Mouse (Mus musculus): ENCODE results near the gene Arid5b. TPM values are rescaled to one million over a fixed set of nuclear protein-coding genes. Genes with fewer than 3 reads are reported as not detected.

Gene Arid5b
- total RNA-seq, 2 experiments from 2014 or later = 32.3 to 38.3 TPM

DNA sequence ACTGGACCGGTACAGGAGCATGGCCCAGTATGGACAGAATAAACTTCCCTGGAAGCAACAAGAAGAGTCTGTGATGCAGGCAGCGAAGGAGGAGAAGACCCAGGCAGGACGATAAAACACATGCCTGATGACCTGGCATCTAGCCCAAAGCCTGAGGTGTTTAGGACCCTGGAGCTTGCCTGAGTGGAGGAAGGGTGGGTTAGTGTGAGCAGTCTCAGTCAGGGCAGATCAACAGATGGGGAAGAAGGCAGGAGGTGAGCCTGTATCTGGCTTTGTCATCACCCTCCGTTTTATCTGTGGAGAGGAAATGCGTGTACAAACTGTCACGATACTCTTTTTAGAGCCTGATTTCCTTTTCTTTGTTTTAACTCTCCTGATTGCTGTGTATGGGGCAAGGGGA is 196.8 kb downstream of the Arid5b start:
- no peak for DNase-seq (ENCODE audit: extremely low spot score in 1 of 2, low spot score in 2 of 2)
- no peak overlapping the region for H3K4me3 ChIP-seq
- TF ChIP-seq CTCF (IDR thresholded peaks at IDR 0.05) = no peak
- no peak overlapping the region for H3K27ac ChIP-seq
- intact Hi-C loops (cut with DNase I) = no loop called here

DNA sequence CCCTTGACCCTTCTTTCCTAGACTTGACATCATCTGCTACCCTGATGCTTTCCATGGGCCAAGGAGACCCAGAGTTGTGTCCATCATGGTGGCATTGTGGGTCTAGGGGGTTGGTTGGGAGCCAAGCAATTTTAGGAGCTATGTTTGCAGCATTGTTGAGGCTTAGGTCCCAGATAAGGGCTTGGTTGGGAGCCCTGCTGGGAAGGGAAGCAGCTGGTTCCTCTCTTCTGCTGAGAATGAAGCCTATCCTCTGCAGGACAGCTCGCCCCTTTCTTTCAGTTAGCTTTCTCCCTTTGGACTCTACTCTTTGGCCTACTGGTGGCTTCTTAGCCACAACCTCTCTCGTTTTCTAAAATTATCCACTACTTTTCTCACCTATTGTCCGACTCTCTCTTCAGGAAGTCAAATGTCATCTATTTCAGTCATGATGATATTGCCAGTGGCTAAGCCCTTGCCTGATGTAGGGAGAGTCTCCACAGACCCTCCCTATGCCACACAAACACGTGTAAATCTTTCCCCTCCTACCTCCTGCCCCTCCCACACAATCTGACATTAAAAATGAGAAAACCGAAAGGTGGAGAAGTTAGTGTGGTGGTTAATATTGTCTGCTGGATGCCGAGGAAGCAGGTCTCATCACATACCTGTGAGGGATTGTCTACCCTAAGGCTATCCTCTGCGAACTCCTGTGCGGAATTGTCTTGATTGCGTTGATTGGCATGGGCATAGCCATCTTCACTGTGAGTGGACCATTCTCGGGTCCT is 198.4 kb downstream of the Arid5b start:
- Histone ChIP-seq H3K4me3 (no peak overlapping the region), H3K27ac (no peak overlapping the region)
- intact Hi-C loops (cut with DNase I) = no loop called here
- no peak for DNase-seq (ENCODE audit: extremely low spot score in 1 of 2, low spot score in 2 of 2)
- TF ChIP-seq CTCF (IDR thresholded peaks at IDR 0.05) = no peak

DNA sequence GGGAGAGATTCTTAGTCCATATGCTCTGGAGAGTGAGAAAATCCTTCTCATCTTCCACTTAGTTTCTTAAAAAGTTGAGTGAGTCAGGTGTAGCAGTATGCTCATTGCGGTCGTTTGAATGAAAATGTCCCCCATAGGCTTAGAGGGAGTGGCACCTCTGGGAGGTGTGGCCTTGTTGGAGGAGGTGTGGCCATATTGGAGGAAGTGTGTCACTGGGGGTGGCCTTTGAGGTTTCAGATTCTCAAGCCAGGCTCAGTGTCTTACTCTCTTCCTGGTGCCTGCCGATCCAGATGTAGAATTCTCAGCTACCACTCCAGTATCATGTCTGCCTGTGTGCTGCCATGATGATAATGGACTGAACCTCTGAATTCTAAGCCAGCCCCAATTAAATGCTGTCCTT is 199.8 kb downstream of the Arid5b start:
- no peak for DNase-seq (ENCODE audit: extremely low spot score in 1 of 2, low spot score in 2 of 2)
- no peak for TF ChIP-seq CTCF (IDR thresholded peaks at IDR 0.05)

DNA sequence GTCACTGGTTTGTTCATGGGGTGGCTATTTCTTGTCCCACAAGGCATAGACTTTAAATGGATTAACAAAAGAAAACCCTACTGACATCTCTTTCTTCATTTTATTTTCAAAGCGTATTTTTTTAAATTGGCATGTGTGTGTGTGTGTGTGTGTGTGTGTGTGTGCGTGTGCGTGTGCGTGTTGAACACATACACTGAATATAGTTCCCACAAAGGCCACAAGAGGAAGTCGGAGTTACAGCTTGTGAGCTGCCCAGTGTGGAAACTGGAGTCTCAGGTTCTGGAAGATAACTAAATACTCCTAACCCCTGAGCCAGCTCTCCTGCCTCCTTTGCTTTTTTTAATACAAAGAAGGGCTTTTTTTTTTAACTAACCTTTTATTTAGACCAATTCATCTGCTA is 203.4 kb downstream of the Arid5b start:
- no peak for TF ChIP-seq CTCF (IDR thresholded peaks at IDR 0.05)
- Histone ChIP-seq H3K27ac (no peak overlapping the region), H3K4me3 (no peak overlapping the region)
- DNase-seq (ENCODE audit: extremely low spot score in 1 of 2, low spot score in 2 of 2) = no peak
- intact Hi-C loops (cut with DNase I) = no loop called here

More for the DNA sequence above, 199.8 kb downstream of the Arid5b start:
- no peak overlapping the region for H3K4me3 ChIP-seq
- no peak overlapping the region for H3K27ac ChIP-seq
- intact Hi-C loops (cut with DNase I) = no loop called here

DNA sequence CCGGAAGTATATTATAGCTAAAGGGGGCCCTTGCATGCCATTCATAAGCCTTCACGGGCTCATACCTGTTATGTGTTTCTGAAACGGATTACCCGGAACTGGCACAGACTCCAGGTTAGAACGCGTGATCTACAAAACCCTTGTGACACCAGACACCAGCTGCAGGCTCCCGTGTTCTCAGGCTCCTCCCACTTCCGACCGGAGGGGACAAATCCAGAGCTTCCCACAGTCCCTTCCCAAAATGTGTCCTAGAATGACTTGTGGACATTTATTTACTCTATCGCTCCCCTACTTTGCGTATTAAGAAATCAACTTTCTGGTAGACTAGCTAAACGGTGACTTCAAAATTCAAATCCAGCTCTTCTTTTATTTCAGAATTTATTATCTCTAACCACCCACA is 204.2 kb downstream of the Arid5b start:
- DNase-seq (ENCODE audit: extremely low spot score in 1 of 2, low spot score in 2 of 2) = no peak
- no peak overlapping the region for H3K27ac ChIP-seq
- intact Hi-C loops (cut with DNase I) = no loop called here
- no peak overlapping the region for H3K4me3 ChIP-seq
- TF ChIP-seq CTCF (IDR thresholded peaks at IDR 0.05) = no peak

DNA sequence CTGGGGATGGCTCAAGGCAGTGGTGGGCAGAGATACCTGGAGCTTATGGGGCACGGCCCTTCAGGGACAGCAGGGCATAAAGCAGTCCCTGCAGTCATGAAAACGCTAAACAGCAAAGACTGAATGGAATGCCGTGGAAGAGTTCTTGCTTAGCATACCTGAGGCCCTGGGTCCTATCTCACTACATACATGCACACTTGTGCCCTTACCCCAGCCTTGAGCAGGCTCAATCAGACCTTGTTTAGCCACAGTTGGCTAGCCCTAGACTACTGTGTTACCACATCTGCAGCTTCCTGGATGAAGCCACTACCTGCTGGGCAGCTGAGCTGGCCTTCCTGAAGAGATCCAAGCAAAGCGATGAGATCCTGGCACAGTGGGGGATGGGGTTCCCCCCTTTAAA is 205.9 kb downstream of the Arid5b start:
- TF ChIP-seq CTCF (IDR thresholded peaks at IDR 0.05) = no peak
- intact Hi-C loops (cut with DNase I) = no loop called here
- no peak overlapping the region for H3K4me3 ChIP-seq
- no peak for DNase-seq (ENCODE audit: extremely low spot score in 1 of 2, low spot score in 2 of 2)
- H3K27ac ChIP-seq = no peak overlapping the region

DNA sequence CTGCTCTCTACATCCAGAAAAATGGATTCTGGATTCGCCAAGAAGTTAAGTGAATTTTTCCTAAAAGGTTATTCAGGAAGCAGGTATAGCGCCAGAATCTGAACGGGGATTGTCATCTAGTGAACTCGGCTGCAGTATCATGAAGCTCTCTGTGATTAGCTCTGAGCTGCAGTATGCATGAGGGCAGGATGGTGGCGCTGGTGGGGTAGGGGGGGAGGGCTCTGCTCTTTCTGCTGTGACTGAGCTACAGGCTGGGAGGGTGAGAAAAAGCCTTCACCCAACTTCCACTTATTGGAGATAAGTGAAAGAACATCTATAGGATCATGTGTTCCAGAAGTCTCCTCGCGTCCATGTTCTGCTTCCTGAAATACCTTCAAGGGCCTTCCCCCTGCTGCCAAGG is 207.5 kb downstream of the Arid5b start:
- no peak for DNase-seq (ENCODE audit: extremely low spot score in 1 of 2, low spot score in 2 of 2)
- TF ChIP-seq CTCF (IDR thresholded peaks at IDR 0.05) = no peak
- no peak overlapping the region for H3K27ac ChIP-seq
- no peak overlapping the region for H3K4me3 ChIP-seq
- intact Hi-C loops (cut with DNase I) = no loop called here

DNA sequence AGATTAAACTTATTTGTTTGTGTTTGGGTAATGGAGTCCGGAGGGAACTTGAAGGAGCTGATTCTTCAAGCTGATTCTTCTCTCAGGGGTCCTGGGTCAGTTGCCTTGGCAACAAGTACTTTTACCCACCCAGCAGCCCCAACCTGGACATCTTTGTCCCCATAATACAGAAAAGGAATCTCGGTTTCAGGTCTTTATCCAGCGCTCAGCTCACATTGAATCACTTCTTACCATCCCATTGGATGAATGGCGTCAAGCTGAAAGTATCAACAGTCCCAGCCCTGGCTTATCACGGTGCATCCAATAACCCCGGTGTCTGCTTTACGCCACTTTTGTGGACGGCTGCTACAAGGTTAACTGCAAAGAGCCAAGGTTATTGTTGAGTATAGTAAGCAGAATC is 210.1 kb downstream of the Arid5b start:
- intact Hi-C loops (cut with DNase I) = no loop called here
- Histone ChIP-seq H3K4me3 (no peak overlapping the region), H3K27ac (no peak overlapping the region)
- DNase-seq (ENCODE audit: extremely low spot score in 1 of 2, low spot score in 2 of 2) = no peak
- TF ChIP-seq CTCF (IDR thresholded peaks at IDR 0.05) = no peak

DNA sequence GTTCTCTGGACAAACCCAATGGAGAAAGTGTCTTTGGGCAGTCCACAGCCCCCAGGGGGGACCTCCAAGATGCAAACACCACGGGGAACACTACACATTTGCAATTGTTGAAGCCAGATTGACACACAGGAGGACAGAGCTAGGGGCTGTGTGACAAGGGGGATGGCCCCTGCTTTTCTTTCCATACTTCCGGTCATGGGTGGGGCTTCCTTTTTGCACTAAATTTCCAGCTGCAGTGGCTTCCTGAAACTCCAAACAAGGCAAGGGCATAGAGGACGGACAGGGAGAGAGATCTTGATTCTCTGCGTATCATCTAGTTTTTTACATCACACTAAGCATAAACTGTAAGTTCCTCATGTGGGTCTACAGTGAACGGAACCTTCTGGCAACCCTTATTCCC is 210.6 kb downstream of the Arid5b start:
- H3K4me3 ChIP-seq = no peak overlapping the region
- intact Hi-C loops (cut with DNase I) = no loop called here
- TF ChIP-seq CTCF (IDR thresholded peaks at IDR 0.05) = no peak
- no peak for DNase-seq (ENCODE audit: extremely low spot score in 1 of 2, low spot score in 2 of 2)
- no peak overlapping the region for H3K27ac ChIP-seq

DNA sequence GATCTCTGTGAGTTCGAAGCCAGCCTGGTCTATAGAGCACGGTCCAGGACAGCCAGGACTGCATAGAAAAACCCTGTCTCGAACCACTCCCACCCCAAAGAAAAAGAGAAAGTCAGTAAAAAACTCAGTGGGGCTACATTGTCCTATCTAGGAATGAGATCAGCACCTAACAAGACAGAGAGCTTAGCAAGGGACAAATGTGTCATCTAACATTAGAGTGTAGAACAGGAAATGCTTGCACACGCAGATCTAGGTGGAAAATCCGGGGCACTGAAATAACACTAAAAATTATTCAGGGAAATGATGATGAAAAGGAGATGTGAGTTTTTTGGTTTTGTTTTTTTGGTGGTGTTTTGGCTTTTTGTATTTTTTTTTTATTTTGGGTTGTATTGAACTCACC is 212.4 kb downstream of the Arid5b start:
- H3K4me3 ChIP-seq = no peak overlapping the region
- H3K27ac ChIP-seq = no peak overlapping the region
- intact Hi-C loops (cut with DNase I) = no loop called here
- no peak for TF ChIP-seq CTCF (IDR thresholded peaks at IDR 0.05)
- no peak for DNase-seq (ENCODE audit: extremely low spot score in 1 of 2, low spot score in 2 of 2)

DNA sequence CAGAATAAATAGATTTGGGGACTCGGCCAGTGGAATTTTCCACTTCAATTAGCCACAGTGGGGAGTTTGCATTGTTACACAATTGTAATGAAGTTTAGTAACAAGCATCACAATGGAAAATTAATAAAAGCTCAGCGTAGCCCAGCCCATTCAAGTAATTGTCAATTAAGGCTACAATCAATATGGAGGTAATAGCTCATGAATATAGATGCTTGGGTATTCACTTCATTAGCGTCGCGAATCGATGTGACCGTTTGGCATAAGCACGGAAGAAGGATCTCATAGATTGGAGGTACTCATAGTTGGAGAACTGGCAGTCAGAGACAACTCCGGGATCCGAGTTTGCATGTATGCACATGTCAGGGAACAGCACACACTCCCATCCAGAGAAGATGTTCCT is 214.0 kb downstream of the Arid5b start:
- no peak for TF ChIP-seq CTCF (IDR thresholded peaks at IDR 0.05)
- no peak overlapping the region for H3K27ac ChIP-seq
- intact Hi-C loops (cut with DNase I) = no loop called here
- no peak overlapping the region for H3K4me3 ChIP-seq
- no peak for DNase-seq (ENCODE audit: extremely low spot score in 1 of 2, low spot score in 2 of 2)

DNA sequence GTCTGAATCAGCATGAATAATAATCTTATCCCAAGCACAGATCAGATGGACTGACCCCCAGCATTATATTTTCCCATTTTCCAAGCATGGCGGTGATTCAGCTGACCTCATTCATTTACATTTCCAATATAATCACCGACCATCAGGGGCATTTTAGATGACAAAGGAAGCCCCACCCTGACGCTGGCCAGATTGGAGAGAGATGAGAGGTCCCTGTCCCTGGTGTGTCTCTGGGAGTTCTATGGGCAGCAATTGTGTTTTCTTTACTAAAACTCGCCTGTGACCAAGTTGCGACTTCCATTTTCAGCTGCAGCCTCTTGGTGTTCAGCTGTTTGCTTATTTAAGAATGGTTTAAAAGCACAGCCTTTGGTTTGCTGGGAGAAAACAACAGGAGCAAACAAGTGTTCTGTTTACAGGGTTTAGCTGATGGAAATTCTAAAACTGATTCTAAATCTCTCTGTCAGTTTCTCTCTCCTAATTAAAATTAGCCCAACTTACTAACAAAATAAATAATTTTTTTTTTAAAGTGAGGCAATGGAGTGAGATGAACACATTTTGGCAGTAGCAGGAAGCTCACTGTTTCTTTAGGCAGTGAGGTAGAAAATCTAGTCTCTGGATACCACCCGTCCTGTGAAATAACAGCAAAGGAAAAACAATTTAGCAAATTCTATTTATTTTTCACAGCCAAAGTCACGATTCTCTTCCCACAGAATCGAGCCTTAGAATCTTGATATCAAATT is 214.6 kb downstream of the Arid5b start:
- no peak overlapping the region for H3K27ac ChIP-seq
- no peak for DNase-seq (ENCODE audit: extremely low spot score in 1 of 2, low spot score in 2 of 2)
- no peak for TF ChIP-seq CTCF (IDR thresholded peaks at IDR 0.05)
- intact Hi-C loops (cut with DNase I) = no loop called here
- 0 out of 2 replicates have a peak overlapping the region, but pooled peaks have one; percentile 6 for H3K4me3 ChIP-seq

DNA sequence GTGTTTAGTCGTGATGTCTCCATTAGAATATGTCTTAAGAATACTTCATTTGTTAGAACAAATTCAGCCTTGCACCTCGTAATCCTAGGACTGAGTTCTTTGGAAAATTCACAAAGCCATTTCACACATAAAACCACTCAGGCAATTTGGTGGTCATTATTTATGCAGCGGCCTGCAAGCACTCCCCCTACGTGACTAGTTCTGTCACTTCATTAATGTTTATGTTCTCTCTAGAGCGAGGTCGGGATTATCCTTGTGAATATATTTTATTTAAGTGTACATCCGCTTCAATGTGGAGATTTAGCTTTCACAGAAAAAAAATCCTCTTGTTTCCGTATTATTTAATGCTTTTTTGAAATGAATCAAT is 217.3 kb downstream of the Arid5b start:
- TF ChIP-seq CTCF (IDR thresholded peaks at IDR 0.05) = no peak
- no peak overlapping the region for H3K27ac ChIP-seq
- intact Hi-C loops (cut with DNase I) = no loop called here
- no peak for DNase-seq (ENCODE audit: extremely low spot score in 1 of 2, low spot score in 2 of 2)
- H3K4me3 ChIP-seq = no peak overlapping the region
